Mouse (Mus musculus) cerebellum, postnatal 10 days (tissue): ENCODE measurements around the gene Col16a1.
A peak's percentile ranks its signal among the peaks of the same experiment; 100 is the strongest.

Experiments used
- DNase-seq, 2 experiments: peaks; one replicate each; pipeline ENCODE4 v3.0.0; 2021; ENCODE audit warnings: mixed read lengths in 2 of 2

The Col16a1 gene

GRCm38 (mm10) chr4:130131448-130132105 lies 83.9 kb downstream of the Col16a1 start:
- no peak for DNase-seq

- DNase-seq, result no peak
Observed at GRCm38 (mm10) chr4:130133399-130133798, 85.8 kb downstream of the Col16a1 start.

- DNase-seq, result peak; percentile 90 to 93
Observed at GRCm38 (mm10) chr4:130138441-130139213, 91.0 kb downstream of the Col16a1 start.

GRCm38 (mm10) chr4:130139214-130139492 lies 91.5 kb downstream of the Col16a1 start, which contains the start of gene Hcrtr1:
Hcrtr1 (minus strand) TSS chr4:130139359.
- no peak for DNase-seq

GRCm38 (mm10) chr4:130140992-130141402 lies 93.4 kb downstream of the Col16a1 start:
- DNase-seq, result peak; percentile 82 to 83

- DNase-seq, result peak; percentile 46 to 47
Observed at GRCm38 (mm10) chr4:130141786-130142185, 94.1 kb downstream of the Col16a1 start.

GRCm38 (mm10) chr4:130148405-130148804 lies 100.8 kb downstream of the Col16a1 start:
- no peak for DNase-seq
